Mouse (Mus musculus): ENCODE data around the gene Gm49320.
A peak's percentile ranks its signal among the peaks of the same experiment; 100 is the strongest.

DNA sequence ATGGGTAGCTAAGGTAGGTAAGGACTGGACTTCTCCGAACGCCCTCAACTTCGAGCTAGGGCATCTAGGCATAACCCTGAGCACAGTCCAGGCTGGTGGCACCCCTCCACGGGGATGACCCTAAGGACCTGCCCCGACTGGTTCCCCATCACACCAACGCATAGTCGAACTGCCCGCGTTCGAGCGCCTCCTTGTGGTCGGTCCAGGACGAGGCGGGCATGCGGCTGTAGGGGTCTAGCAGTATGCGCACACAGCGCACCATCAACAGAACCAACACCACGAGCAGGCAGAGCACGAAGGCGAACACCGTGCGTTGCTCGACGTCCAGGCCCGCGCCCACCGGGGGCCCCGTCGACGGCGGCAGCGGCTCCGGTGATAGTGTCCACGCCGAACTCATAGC, 19.6 kb downstream of the Gm49320 start:
- peak; percentile 87 for TF ChIP-seq CTCF (conservative IDR thresholded peaks at IDR 0.05; ENCODE audit: low read length)
- TF ChIP-seq NANOG (IDR thresholded peaks at IDR 0.05; ENCODE audit: borderline replicate concordance, low read length): no peak

Data from E14TG2a.4 (cell line).